Mouse (Mus musculus): ENCODE data around the gene Tmem252.

Tmem252 gene

GRCm38 (mm10) chr19:24673762-24674161 is at the start of gene Tmem252:
Gene Tmem252, plus strand, starts transcription at chr19:24674008.
- POLR2A ChIA-PET: interaction anchor here in 3 of 4 experiments (0.6 to 1.9 kb wide), 3 partner anchors 11 to 937 kb away, joined by 3 to 5 read pairs (median 3); no protein-coding TSS in a partner anchor
- CTCF ChIA-PET: interaction anchor here in 2 of 4 experiments (0.6 to 0.7 kb wide), 3 partner anchors 14 to 815 kb away, joined by 4 to 5 read pairs (median 4); no protein-coding TSS in a partner anchor

GRCm38 (mm10) chr19:24628049-24628448 is 45.8 kb upstream of the Tmem252 start:
- ChIA-PET POLR2A (interaction anchor here in 3 of 4 experiments (0.6 to 1.2 kb wide), 6 partner anchors 17 to 633 kb away, joined by 3 to 5 read pairs (median 4); no protein-coding TSS in a partner anchor), CTCF (interaction anchor here in 2 of 4 experiments (0.6 to 1.1 kb wide), 3 partner anchors 78 to 1888 kb away, joined by 3 to 5 read pairs (median 4); no protein-coding TSS in a partner anchor)

- CTCF ChIA-PET: interaction anchor here in 2 of 4 experiments (1.2 to 3.8 kb wide), 3 partner anchors 11 to 331 kb away, joined by 3 to 28 read pairs (median 12); no protein-coding TSS in a partner anchor
Measured at GRCm38 (mm10) chr19:24633008-24633407, 40.8 kb upstream of the Tmem252 start.

DNA sequence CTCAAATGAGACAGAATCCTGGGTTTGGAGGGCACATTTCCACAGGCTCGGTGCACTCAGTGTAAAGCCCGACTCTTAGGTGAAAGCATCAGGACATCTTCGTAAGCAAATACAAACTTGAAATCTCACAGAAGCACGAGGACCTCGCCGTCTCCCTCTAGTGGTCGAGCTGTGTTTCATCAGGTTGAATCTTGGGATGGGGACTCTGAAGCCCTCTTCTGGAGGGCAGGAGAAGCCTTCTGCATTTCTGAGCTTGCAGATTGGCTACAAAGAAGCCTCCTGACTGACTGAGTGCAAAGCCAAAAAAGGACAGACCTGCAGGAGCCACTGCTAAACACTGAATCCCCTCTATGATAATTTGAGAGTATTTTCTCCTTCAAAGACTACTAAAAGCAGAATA is 39.2 kb upstream of the Tmem252 start:
- ChIA-PET POLR2A (interaction anchor here in 3 of 4 experiments (0.6 to 1.2 kb wide), 4 partner anchors 51 to 318 kb away, joined by 3 to 9 read pairs (median 4); partner anchors contain the start of gene Fam122a (in 1 of the 3)), CTCF (interaction anchor here (0.6 to 3.8 kb wide), 62 partner anchors 8 to 1391 kb away, joined by 3 to 28 read pairs (median 4); partner anchors contain the start of genes Fxn (in 2 of the 4), Pgm5 (in 1 of the 4) and Pip5k1b (in 1 of the 4))

More at GRCm38 (mm10) chr19:24633008-24633407, 40.8 kb upstream of the Tmem252 start:
- POLR2A ChIA-PET: no interaction called here

- ChIA-PET CTCF (interaction anchor here (0.5 to 3.8 kb wide), 5 partner anchors 16 to 471 kb away, joined by 3 to 28 read pairs (median 7); no protein-coding TSS in a partner anchor), POLR2A (interaction anchor here in 1 of 4 experiments (0.9 kb wide), 1 partner anchor 10 kb away, joined by 3 read pairs; no protein-coding TSS in a partner anchor)
Measured at GRCm38 (mm10) chr19:24636616-24637015, 37.2 kb upstream of the Tmem252 start.

DNA sequence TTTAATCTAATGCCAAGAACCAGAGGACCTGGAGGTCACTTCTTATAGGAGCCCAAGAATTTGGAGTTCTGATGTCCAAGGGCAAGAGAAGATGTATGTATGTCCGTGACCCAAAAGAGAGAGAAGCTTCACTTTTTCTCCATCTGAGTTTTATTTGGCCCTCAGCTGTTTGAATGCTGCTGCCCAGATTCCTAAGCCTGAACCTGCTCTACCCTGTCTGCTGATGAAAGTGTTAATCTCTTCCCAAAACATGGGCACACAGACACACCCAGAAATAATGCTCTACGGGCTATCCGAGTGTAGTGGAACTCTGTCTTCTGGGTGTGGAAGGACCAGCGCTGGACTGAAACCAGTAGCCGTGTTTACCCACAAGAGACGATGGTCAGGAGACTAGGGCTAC is 35.8 kb upstream of the Tmem252 start:
- POLR2A ChIA-PET: no interaction called here
- CTCF ChIA-PET: interaction anchor here in 1 of 4 experiments (1.2 kb wide), 1 partner anchor 67 kb away, joined by 3 read pairs; no protein-coding TSS in a partner anchor

- ChIA-PET POLR2A (no interaction called here), CTCF (no interaction called here)
Measured at GRCm38 (mm10) chr19:24640982-24641381, 32.8 kb upstream of the Tmem252 start.

GRCm38 (mm10) chr19:24644971-24645370 is 28.8 kb upstream of the Tmem252 start:
- POLR2A ChIA-PET: interaction anchor here in 1 of 4 experiments (1.0 kb wide), 1 partner anchor 61 kb away, joined by 3 read pairs; no protein-coding TSS in a partner anchor
- CTCF ChIA-PET: interaction anchor here in 2 of 4 experiments (2.2 to 2.8 kb wide), 1 partner anchor 10 kb away, joined by 5 to 11 read pairs; no protein-coding TSS in a partner anchor

GRCm38 (mm10) chr19:24646162-24646829 is 27.5 kb upstream of the Tmem252 start:
- ChIA-PET POLR2A (interaction anchor here in 1 of 4 experiments (1.2 kb wide), 1 partner anchor 9 kb away, joined by 3 read pairs; no protein-coding TSS in a partner anchor), CTCF (interaction anchor here (0.7 to 2.8 kb wide), 4 partner anchors 7 to 323 kb away, joined by 3 to 11 read pairs (median 7); no protein-coding TSS in a partner anchor)

- ChIA-PET POLR2A (no interaction called here), CTCF (interaction anchor here in 1 of 4 experiments (1.2 kb wide), 1 partner anchor 13 kb away, joined by 3 read pairs; no protein-coding TSS in a partner anchor)
Measured at GRCm38 (mm10) chr19:24648016-24648415, 25.8 kb upstream of the Tmem252 start.

DNA sequence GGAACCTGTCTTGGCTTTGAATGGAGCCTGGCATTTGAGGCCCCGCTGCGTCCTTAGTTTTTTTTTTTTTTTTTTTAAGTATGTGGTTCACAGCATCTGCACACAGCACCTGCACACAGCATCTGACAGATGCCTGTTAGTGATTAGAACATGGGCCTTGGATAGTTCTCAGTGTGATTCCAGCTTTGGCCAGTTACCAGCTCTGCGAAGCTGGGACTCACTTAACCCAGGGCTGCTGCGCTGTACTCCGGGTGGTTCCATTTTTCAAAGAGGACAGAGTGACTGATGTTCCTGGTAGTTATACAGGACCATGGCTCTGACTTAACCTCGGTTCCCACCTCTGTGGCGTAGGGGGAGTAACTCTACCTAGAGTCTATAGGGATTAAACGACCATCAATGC is 23.4 kb upstream of the Tmem252 start:
- ChIA-PET POLR2A (interaction anchor here in 1 of 4 experiments (1.0 kb wide), 1 partner anchor 236 kb away, joined by 3 read pairs; no protein-coding TSS in a partner anchor), CTCF (interaction anchor here in 1 of 4 experiments (0.6 kb wide), 1 partner anchor 106 kb away, joined by 3 read pairs; no protein-coding TSS in a partner anchor)

GRCm38 (mm10) chr19:24651595-24651994 is 22.2 kb upstream of the Tmem252 start:
- ChIA-PET POLR2A (no interaction called here), CTCF (interaction anchor here in 2 of 4 experiments (0.7 to 1.6 kb wide), 2 partner anchors 17 to 81 kb away, joined by 3 to 6 read pairs; no protein-coding TSS in a partner anchor)

DNA sequence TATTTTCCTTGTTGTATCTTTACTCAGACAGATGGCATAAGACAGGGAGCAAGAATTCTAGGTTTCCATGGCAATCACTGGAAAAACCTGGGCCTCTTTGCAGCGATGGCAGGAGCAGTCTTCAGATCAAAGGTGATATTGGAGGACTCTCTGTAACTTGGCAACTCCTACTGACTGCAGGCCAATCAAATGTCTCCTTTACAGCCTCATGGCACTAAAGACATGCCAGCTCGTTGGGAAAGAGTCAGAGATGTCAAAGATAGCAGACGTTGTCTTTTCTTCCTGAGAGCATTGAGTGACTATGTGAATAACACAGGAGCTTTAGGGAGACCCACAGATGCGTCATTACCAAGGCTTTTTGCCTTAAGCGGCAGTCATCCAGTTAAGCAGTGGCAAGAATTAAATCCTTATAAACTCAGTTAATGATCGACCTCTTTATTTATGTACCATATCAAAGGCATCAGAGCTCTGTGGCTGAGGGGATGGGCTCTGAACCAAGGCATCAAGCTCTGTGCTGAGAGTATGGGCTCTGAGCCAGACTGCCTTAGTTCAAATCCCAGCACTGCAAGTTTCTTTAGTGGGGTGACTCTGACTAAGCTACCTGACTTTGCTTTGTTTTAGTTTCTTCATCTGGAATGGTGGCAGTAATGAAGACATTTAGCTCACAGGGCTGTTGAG is 21.3 kb upstream of the Tmem252 start:
- CTCF ChIA-PET: interaction anchor here in 3 of 4 experiments (0.7 to 1.6 kb wide), 3 partner anchors 18 to 81 kb away, joined by 3 to 6 read pairs (median 4); no protein-coding TSS in a partner anchor
- POLR2A ChIA-PET: no interaction called here

GRCm38 (mm10) chr19:24653230-24653799 is 20.5 kb upstream of the Tmem252 start:
- POLR2A ChIA-PET: interaction anchor here in 1 of 4 experiments (0.6 kb wide), 1 partner anchor 364 kb away, joined by 3 read pairs; no protein-coding TSS in a partner anchor

GRCm38 (mm10) chr19:24656981-24657380 is 16.8 kb upstream of the Tmem252 start:
- CTCF ChIA-PET: interaction anchor here in 1 of 4 experiments (0.5 kb wide), 1 partner anchor 15 kb away, joined by 3 read pairs; no protein-coding TSS in a partner anchor
- POLR2A ChIA-PET: interaction anchor here in 1 of 4 experiments (0.6 kb wide), 1 partner anchor 53 kb away, joined by 4 read pairs; no protein-coding TSS in a partner anchor

More at GRCm38 (mm10) chr19:24653230-24653799, 20.5 kb upstream of the Tmem252 start:
- CTCF ChIA-PET: interaction anchor here in 2 of 4 experiments (0.6 to 1.6 kb wide), 2 partner anchors 7 to 19 kb away, joined by 6 to 10 read pairs; no protein-coding TSS in a partner anchor

- POLR2A ChIA-PET: no interaction called here
- CTCF ChIA-PET: interaction anchor here in 1 of 4 experiments (0.5 kb wide), 1 partner anchor 55 kb away, joined by 3 read pairs; no protein-coding TSS in a partner anchor
Measured at GRCm38 (mm10) chr19:24662346-24662745, 11.5 kb upstream of the Tmem252 start.

GRCm38 (mm10) chr19:24665771-24666170 is 8.0 kb upstream of the Tmem252 start:
- ChIA-PET POLR2A (no interaction called here), CTCF (no interaction called here)

DNA sequence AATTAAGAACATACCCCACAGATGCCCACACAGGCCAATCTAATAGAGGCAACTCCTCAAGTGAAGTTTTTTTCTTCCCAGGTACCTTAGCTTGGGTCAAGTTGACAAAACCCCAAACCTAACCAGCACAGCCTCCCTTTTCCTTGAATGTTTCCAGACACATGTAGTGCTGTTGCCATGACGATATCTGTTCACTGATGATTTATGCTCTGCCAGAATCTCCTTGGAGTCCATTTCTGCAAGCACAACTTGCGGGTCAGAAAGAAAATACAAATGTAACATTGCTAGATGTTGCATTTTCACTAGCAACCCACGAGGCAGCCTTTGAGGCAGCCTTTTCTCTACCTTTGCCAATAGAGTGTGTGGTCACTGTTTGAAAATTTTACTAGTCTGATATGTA is 6.3 kb upstream of the Tmem252 start:
- CTCF ChIA-PET: no interaction called here
- POLR2A ChIA-PET: interaction anchor here in 1 of 4 experiments (1.7 kb wide), 1 partner anchor 9 kb away, joined by 5 read pairs; no protein-coding TSS in a partner anchor
